Mouse (Mus musculus): Measurements from ENCODE around the gene Mapk8ip1.
A peak's percentile ranks its signal among the peaks of the same experiment; 100 is the strongest.
"Not testable (repeated sequence)": the region's sequence is repeated elsewhere in the genome, so short reads cannot be mapped to it uniquely, and the experiment has no call there.

Gene Mapk8ip1

GRCm38 (mm10) chr2:92425366-92425765, 24.3 kb upstream of the Mapk8ip1 start:
- DNase-seq (ENCODE audit: low spot score in 2 of 2) = no peak

- DNase-seq (ENCODE audit: low spot score in 2 of 2) = peak in 1 of 2 experiments; percentile 39
Observed at GRCm38 (mm10) chr2:92424462-92425308, 23.6 kb upstream of the Mapk8ip1 start.

GRCm38 (mm10) chr2:92423702-92424461, 22.8 kb upstream of the Mapk8ip1 start:
- DNase-seq (ENCODE audit: low spot score in 2 of 2) = peak; percentile 85 to 86

GRCm38 (mm10) chr2:92423156-92423555, 22.1 kb upstream of the Mapk8ip1 start:
- DNase-seq (ENCODE audit: low spot score in 2 of 2) = no peak

GRCm38 (mm10) chr2:92422388-92423135, 21.5 kb upstream of the Mapk8ip1 start:
- DNase-seq (ENCODE audit: low spot score in 2 of 2) = no peak

- DNase-seq (ENCODE audit: low spot score in 2 of 2) = no peak
Observed at GRCm38 (mm10) chr2:92421723-92422387, 20.8 kb upstream of the Mapk8ip1 start.

GRCm38 (mm10) chr2:92411705-92412104, 10.6 kb upstream of the Mapk8ip1 start:
- DNase-seq (ENCODE audit: low spot score in 2 of 2) = no peak

- DNase-seq (ENCODE audit: low spot score in 2 of 2) = no peak
Observed at GRCm38 (mm10) chr2:92408309-92409045, 7.4 kb upstream of the Mapk8ip1 start.

GRCm38 (mm10) chr2:92405687-92406086, 4.6 kb upstream of the Mapk8ip1 start:
- DNase-seq (ENCODE audit: low spot score in 2 of 2) = no peak

- DNase-seq (ENCODE audit: low spot score in 2 of 2) = no peak
Observed at GRCm38 (mm10) chr2:92404737-92405136, 3.7 kb upstream of the Mapk8ip1 start.

- DNase-seq (ENCODE audit: low spot score in 2 of 2) = no peak
Observed at GRCm38 (mm10) chr2:92403776-92404319, 2.8 kb upstream of the Mapk8ip1 start.

GRCm38 (mm10) chr2:92402591-92403326, 1.7 kb upstream of the Mapk8ip1 start:
- DNase-seq (ENCODE audit: low spot score in 2 of 2) = no peak

- DNase-seq (ENCODE audit: low spot score in 2 of 2) = no peak
Observed at GRCm38 (mm10) chr2:92400682-92401081, 381 bp downstream of the Mapk8ip1 start.

GRCm38 (mm10) chr2:92399877-92400276, 1.2 kb downstream of the Mapk8ip1 start:
- not testable (repeated sequence) for DNase-seq (ENCODE audit: low spot score in 2 of 2)

GRCm38 (mm10) chr2:92397436-92397835, 3.6 kb downstream of the Mapk8ip1 start:
- no peak for DNase-seq (ENCODE audit: low spot score in 2 of 2)

- no peak for DNase-seq (ENCODE audit: low spot score in 2 of 2)
Observed at GRCm38 (mm10) chr2:92395535-92395934, 5.5 kb downstream of the Mapk8ip1 start.

GRCm38 (mm10) chr2:92392318-92393264, 8.5 kb downstream of the Mapk8ip1 start:
- DNase-seq (ENCODE audit: low spot score in 2 of 2) = no peak

- no peak for DNase-seq (ENCODE audit: low spot score in 2 of 2)
Observed at GRCm38 (mm10) chr2:92391703-92392317, 9.3 kb downstream of the Mapk8ip1 start.

Data from frontal cortex, postnatal 10 days (tissue).